Mouse (Mus musculus): ENCODE data around the gene Gtf2ird1.
A peak's percentile ranks its signal among the peaks of the same experiment; 100 is the strongest.
"Not testable (repeated sequence)": the region's sequence is repeated elsewhere in the genome, so short reads cannot be mapped to it uniquely, and the experiment has no call there.

Gtf2ird1 gene

DNA sequence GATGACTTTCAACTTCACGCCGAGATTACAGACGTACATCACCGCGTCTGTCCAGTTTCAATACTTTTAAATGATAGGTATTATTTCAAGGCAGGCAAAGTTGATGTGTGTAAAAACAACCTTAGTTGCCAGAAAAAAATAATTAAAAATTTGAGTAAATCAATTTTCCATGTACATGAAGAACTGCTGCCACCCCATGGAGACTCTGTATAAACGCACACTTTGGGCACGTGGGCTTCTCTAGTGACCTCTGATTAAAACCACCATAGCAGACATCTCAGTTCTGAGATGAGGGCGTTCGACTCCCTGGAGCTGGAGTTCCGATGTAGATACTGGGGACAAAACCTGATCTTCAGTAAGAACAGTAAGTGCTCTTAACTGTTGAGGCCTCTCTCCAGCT, 115.2 kb downstream of the Gtf2ird1 start:
- peak; percentile 38 for DNase-seq

DNA sequence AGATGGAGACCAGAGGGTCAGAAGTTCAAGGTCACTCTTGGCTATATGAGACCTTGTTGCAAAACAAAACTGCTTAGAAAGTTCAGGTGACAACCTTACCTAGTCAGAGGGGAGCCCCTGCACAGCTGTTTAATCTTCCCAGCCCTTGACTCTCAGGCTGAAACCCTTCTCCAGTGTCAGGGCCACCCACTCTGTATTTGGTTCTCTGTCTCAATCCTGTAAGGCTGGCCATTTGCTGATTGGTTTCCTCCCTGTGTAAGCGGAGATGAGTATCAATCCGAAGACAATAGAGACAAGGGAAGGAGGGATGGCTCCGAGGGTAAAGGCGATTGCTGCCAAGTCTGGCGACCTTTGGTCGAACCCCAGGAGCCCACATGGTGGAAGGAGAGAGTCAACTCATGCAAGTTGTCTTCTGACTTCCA, 116.4 kb downstream of the Gtf2ird1 start:
- no peak for DNase-seq

DNA sequence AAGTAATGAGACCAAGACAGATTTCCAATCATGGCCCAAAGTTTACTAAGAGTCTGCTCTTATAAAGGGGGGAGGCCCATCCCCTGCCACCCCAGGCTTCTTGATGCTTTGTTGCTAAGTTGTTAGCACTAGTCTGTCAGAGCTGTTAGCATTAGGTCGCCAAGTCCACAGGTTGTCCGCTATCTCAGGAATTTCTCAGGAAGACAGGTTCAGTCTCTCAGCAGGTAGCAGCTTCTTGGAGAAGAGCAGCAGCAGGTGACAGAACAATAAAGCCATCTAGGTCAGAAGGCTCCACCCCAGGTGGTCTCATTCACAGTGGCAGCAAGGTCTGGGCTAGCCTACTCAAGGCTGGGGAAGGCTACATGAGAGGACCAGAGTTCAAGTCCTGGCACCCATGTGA, 119.5 kb downstream of the Gtf2ird1 start:
- not testable (repeated sequence) for DNase-seq

DNA sequence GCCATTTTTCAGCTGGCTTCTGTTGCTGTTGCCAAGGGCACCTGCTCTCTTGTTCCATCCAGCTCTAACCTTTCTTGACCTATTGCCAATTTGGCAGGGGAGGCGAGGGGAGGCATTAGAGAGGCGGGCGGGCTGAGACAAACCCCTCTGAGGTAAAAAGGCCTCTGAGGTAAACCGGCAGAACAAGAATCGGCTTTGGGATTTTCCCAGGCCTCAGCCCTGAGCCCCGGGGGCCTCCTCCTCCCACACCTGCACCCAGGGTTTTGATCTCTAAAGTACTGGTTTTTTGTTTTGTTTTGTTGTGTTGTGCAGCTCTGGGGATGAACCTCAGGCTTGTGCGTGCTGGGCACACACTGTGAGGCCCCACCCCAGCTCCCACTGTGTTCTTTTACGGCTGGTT, 123.8 kb downstream of the Gtf2ird1 start:
- no peak for DNase-seq

DNA sequence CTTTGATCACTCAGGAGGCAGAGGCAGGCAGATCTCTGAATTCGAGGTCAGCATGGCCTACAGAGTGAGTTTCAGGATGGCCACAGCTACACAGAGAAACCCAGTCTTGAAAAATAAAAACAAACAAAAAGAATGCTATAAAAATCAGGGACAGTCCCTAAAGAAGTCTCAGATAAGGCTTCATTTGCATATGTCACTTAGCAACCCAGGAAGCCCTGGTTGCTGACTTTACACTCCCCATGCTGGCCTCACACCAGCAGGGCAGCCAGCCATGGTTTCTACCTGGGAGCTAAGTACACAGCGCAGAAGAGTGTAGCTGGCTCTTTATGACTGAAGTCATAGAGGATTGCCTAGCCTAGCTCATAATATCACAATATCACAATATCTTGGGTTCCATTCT, 126.4 kb downstream of the Gtf2ird1 start:
- DNase-seq, result no peak

DNA sequence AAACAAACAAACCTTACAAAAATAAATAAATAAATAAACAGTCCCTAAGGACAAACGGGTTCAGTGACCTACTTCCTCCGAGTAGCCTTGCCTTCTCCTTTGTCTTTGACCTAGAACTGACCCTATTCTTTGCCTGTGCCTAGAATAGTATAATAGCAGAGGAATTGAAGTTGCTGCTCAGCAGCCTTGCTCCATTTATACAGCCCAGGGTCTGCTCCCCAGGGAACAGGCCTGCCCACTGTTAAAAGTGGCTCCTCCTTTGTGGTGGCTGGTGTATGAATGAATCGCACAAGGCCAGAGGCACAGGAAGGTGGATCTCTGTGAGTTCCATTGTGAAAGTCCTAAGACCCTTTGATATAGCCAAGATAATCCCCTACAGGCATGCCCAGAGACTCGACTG, 127.2 kb downstream of the Gtf2ird1 start:
- no peak for DNase-seq

DNA sequence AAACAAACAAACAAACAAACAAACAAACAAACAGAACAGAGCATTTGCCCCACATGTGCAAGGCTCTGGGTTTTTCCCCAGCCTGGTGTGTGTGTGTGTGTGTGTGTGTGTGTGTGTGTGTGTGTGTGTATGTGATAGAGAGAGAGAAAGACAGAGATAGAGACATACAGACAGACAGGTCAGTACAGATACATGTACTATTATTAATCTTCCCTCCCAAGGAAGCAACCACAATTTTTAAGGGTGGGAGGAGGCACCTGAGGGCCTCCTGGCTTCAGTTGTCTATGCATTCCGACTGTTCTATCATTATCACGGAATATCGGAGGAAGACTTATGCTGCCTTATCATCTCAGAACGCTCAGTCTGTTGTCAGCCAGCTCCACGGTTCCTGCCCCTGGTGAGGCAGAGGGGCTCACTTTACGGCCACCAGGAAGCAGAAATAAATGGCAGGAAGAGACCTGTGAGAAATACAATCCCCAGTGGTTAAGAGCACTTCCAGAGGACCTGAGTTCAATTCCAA, 128.0 kb downstream of the Gtf2ird1 start:
- no peak for DNase-seq

DNA sequence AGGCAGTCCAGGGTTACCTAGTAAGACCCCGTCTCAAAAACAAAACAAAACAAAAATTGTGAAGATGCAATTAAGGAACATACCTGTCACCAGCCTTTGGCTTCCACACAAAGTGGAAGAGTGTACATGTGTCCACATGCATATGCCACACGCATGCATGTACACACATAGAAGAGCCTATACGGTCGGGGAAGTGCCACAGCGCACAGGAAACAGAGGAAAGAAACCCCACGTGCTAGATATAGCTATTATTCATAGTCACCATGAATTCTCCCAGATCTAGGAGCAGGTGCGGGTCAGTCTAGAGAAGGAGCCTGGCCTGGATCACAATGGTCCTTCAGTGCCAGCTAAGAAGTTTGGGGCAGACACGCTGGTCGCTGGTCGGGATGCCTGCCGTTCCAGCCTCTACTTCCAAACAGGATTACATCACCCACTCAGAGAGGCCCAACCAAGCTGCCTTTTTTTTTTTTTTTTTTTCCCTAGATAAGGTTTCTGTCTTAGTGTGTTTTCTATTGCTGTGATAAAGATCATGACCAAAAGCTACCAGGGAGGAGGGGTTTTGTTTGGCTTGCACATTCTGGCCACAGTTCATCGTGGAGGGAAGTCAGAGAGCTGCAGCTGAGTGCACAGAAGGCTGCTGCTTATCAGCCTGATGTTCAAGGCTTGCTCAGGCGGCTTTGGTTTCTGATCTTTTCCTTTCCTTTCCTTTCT, 130.5 kb downstream of the Gtf2ird1 start:
- no peak for DNase-seq

DNA sequence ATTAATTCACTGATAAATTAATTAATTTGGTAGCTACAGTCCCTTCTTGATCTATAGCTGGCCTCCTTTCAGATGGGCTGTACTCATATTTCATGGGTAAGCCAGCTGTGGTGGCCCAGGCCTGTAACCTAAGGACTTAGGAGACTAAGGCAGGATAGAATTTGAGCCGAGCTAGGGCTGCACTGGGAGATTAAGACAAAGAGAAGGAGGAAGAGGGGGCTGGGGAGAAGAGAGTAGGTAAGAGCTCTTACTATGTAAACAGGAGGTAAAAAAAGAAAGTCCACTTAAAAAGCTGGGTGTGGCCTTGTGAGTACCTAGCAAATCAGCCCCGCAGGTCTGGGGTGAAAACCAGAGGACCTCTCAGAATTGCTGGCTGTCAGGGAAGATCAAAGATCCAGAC, 132.6 kb downstream of the Gtf2ird1 start:
- no peak for DNase-seq

DNA sequence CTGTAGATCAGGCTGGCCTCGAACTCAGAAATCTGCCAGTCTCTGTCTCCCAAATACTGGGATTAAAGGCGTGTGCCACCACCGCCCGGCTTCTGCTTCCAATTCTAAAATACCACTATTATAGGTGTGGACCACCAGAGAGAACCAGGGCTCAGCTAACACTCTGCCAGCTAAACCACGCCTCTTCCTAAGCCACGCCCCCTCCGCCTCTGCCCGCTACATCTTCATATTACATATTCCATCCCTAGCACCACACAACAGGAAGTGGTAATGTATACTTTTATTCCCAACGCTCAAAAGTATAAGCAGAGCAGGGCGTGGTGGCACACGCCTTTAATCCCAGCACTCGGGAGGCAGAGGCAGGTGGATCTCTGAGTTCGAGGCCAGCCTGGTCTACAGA, 133.2 kb downstream of the Gtf2ird1 start:
- DNase-seq, result no peak

DNA sequence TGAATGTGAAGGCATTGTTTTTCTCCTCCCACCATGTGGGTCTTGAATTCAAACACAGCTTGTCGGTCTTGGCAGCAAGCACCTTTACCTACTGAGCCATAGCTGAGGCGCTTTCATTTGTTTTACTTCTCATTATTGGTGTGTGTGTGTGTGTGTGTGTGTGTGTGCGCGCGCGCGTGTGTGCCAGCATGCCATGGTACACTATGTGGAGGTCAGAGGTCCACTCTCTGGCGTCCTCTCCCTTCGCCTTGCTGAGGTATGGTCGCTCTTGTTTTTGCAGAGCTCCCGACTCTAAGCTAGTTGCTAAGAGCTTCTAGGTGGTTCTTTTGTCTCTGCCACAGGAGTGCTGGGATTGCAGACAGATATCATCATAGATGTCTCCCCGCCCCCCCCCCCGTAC, 134.2 kb downstream of the Gtf2ird1 start:
- DNase-seq, result no peak

DNA sequence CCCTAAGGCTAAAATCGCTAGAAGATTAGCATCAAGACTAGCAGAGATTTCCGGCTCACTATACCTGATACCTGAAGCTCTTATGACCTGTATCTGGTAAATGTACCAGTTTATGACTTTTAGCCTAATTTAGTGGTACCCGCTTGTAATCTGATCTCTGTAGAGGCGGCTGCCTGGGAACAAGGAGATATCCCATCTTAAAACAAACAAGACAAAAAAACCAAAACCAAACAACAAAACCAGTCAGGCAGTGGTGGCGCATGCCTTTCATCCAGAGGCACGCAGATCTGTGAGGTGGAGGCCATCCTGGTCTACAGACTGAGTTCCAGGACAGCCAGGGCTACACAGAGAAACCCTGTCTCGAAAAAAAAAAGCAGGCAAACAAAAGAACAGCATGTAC, 134.8 kb downstream of the Gtf2ird1 start:
- no peak for DNase-seq

DNA sequence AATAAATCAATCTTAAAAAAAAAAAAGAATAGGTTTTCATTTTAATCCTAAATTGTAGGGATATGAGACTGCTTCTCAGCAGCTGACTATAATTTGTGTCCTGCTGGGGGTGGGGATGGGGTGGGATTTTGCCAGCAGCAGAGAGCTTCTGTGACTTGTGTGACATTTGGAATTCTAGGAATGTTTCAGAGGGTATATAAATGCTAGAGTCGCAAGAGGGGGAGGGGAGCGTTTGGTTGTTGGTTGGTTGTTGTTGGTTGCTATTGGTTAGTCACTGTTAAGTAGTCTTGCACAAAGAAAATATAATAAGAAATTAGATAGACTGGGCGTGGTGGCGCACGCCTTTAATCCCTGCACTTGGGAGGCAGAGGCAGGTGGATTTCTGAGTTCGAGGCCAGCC, 137.6 kb downstream of the Gtf2ird1 start:
- DNase-seq, result no peak

DNA sequence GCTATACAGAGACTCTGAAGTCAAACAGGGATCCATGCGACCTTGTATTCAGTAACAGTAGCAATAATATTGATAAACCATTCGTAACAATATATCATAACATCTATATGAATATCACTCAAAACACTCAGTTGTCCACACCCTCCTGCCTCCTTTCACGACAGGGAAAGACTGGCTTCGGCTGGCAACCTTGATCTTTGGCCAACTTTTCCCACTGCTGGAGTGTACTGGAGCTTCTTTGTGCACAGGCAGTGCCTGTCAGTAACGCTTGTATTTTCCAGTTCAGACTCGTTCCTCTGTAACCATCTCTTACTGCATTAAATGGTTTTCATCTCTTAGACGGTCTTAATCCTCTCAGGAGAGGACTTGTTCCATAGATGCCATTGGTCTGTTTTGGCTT, 139.8 kb downstream of the Gtf2ird1 start:
- no peak for DNase-seq

DNA sequence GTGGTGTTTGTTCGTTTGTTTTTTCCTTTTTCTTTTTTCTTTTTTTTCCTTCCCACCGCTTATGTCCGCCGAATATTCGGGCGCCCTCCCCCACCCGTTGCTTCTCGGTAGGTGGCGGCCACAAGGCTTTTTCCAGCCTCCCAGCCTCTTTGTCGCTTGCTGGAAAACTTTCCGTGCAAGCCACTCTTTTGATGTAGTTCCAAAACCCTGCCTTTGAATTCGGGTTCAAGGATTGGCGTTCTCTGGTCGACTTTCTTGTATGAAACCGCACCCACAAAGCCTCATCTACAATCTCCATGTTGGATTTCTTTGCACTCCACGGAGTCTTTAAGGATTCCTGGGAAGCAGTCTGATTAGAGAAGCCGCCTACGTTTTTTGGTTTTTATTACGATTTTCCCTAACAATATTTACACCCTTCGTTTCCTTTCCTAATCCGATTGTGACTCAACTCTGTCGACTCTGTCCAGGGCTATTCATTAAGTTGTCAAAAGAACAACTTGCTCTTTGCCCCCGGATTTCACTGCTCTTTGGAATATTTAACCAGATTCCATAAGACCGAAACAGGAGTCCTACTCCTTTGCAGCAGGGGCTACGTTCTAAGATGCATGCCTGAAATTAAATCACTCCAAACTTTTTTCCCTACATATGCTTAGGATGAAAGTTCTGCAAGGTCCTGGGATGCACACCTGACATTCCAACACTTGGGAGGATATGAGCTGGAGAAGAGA, 140.7 kb downstream of the Gtf2ird1 start:
- peak; percentile 72 for DNase-seq

DNA sequence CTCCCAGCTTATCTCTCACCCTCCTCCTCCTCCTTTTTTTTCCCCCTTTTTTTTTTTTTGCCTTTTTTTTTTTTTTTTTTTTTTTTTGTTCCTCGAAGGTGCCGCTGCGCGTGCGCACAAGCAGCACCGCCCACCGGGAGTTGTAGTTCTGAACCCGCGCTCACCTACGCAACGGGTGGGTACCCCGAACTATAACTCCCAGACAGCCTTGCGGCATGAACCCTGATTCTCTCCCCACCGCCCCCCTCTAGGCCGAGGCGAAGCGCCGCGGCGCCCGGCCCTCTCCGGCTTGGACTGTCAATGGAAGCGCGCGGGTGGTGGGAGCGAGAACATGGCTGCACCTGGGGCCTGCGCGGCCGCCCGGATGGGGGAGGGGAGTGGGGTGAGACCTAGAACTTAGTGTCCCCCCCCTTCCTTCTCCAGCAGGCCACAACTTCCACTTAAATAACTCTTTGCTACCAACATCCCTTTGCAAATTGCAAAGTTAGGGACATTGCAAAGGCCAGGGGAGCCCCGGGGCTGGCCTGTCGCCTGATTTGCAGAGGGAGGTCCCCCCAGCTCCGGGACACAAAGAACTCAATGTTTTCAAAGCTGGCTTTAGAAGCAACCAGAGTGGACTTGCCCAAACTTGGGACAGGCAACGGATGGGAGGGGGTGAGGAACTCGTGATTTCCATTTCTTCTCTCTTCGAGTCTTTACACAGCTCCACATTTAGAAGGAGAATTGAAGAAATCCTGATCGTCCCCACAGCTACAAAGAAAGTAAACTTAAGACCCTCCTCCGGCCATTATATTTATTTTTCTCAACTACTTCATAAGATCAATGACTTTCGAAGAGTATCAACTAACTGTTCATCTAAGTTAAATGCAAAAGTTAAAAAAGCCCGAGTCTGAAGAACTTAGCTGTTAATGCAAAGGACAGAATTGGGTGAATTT, 141.6 kb downstream of the Gtf2ird1 start, which contains the start of gene Gtf2i:
Gene Gtf2i, minus strand, starts transcription at position 73 of the 935 bp plus-strand sequence.
- DNase-seq, result peak; percentile 92

DNA sequence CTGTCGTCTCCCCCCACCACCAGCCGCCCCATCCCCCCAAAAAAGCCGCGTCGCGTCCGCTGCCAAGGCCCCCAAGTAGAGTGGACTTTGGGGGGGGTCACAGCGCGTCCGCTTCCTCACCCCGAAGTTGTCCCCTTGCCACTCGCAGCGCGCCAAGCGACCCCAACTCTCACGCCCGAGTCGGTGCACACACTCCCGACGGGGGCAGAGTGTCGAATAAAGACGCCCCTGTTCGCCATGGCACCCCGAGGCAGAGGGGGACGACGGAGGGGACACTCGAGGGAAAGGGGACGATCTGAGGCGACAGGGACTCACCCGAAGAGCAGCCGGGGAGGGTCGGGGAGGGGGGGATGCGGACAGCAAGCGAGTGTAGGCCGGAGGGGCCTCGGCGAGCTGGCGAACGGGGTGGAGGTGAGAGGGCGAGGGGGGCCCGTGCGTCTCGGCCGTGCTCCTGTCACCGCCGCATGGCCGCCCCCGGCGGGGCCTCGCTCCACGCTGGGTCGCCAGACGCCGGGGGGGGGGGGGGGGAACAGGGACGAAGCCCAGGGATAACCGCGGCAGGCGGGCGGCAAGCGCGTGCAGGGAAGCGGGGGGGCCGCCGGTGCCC, 142.3 kb downstream of the Gtf2ird1 start:
- DNase-seq, result peak; percentile 49

DNA sequence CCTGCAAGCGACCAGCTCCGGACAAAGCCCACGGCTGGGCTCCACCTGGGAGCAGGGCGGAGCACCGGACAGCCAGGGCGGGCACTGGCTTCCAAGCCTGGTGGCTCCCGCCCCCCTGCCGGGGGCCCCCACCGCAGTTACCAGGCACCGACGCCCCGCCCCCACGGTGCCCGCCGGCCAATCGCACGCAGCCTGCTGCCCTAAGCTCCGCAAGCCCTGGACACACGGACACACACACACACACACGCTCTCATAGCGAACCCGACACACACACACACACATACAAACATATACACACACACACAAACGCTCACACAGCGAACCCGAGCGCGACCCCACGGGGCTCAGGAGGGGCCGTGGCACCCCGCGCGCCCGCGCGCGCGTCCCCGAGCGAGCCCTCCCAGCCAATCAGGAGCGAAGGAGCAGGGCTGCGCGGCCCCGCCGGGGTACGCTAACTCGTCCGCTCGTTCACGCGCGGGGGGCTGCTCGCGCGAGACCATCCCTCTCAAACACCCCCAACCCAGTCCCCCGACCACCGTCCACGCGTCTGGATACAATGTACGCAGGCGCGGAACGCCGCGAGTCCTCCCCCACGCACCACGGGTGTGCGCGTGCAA, 143.0 kb downstream of the Gtf2ird1 start:
- DNase-seq, result peak; percentile 96

DNA sequence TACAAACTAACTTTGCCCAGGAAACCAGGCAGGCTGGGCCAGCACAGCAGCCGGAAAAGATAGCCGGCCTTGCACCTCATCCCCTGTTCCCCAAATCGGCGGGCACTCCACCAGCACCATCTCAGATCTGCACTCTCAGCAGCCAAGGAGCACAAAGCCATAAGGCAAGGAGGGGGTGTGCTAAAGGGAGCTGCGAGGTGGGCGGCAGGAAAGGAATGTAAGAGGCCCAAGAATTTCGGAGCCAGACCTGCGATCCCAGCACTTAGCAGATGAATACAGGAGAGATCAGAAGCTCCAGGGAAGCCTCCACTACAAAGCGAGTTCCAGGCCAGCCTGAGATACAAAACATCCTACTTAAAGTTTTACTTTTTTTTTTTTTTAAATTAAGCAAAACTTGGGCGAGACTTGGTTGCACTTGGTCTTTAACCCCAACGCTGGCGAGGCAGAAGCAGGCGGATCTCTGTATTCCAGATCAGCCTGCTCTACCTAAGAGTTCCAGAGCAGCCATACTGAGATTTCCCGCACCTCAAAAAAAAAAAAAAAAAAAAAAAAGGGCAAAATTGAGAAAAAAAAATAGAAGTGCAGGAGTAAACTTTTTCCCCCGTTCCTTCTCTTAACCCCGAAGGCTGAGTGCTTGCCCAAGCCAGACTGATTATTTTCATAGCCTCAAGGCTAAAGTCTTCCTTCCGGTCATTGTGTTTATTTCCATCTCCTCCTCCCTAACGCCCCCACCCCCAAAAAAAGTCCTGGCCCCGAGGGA, 143.6 kb downstream of the Gtf2ird1 start:
- no peak for DNase-seq

DNA sequence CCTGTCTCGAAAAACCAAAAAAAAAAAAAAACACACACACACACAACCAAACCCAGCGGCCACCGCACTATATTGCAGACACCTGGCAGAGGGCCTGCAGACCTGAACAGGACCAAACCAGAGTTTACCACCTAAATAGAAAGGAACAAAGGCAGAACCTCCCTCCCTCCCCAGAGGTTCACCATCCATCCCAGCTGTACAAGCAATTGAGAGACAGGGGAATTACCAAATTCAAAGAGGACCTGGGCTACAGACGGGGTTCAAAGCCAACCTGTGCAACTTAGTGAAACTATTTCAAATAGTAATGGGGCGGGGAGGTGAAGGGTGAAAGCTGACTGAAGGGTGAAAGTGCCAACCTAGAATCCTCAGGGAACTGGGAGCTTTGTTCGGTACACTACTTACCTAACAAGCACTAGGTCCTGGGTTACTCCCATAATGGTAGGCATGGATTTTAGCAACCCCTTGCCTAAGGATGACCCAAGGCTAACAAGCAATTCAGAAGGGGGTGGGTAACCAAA, 144.6 kb downstream of the Gtf2ird1 start:
- no peak for DNase-seq

DNA sequence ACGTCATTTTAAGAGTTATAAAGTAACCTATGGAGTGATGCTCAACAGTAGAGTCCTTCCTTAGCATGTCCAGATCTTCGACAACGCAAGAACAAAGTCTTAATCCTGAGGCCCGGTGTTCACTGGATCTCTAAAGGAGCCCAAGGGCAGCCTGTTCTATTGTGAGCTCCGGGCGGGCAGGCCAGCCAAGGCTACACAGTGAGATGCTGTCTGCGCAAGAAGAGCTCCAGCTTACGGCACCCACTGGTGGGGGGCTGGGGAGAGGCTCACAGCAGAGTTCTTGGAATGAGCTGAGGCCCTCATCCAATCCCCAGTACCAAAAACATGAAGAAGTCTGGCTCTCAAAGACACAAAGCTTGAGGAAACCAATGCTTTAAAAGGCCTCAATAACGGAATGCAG, 146.3 kb downstream of the Gtf2ird1 start:
- DNase-seq, result no peak
